Mouse (Mus musculus): Measurements from ENCODE around the gene Gm11733.

GRCm38 (mm10) chr11:117462202-117462864, 21.8 kb upstream of the Gm11733 start:
- TF ChIP-seq POLR2A (IDR thresholded peaks at IDR 0.05; ENCODE audit: extremely low read depth, insufficient read depth, low read length) (no peak), CTCF (IDR thresholded peaks at IDR 0.05; ENCODE audit: low read depth, low read length) (no peak)
